Mouse (Mus musculus) C2C12 (cell line): ENCODE data around the gene Mrpl34. TPM values are rescaled to one million over a fixed set of nuclear protein-coding genes. Genes with fewer than 3 reads are reported as not detected.

Experiments used
- H3K27me3 ChIP-seq: one replicate; pipeline ENCODE4 v1.6.1; 2011; ENCODE audit not compliant: control insufficient read depth, insufficient read depth, insufficient read length
- H3K36me3 ChIP-seq: one replicate; pipeline ENCODE4 v1.6.1; 2011; ENCODE audit not compliant: control insufficient read depth, insufficient read depth
- H3K4me3 ChIP-seq: one replicate; pipeline ENCODE4 v1.5.1; 2011; ENCODE audit warnings: mild to moderate bottlenecking, control low read depth; ENCODE audit not compliant: poor library complexity, insufficient read depth, severe bottlenecking
- H3K79me2 ChIP-seq: one replicate; pipeline ENCODE4 v1.6.1; 2011; ENCODE audit not compliant: control insufficient read depth, insufficient read depth
- H3K79me3 ChIP-seq: one replicate; pipeline ENCODE4 v1.6.1; 2011; ENCODE audit warnings: low read depth, control low read depth
- H3ac ChIP-seq: one replicate; pipeline ENCODE3; 2011; ENCODE audit warnings: low read depth; ENCODE audit not compliant: control insufficient read depth, insufficient read length
- CEBPB ChIP-seq: IDR thresholded peaks from one replicate; pipeline ENCODE4 v1.6.1; 2011; ENCODE audit warnings: low read depth, mild to moderate bottlenecking, control low read depth, moderate library complexity
- CTCF ChIP-seq: IDR thresholded peaks from one replicate; pipeline ENCODE4 v1.5.1; 2011; ENCODE audit not compliant: control insufficient read depth, insufficient read depth, insufficient read length
- FOSL1 ChIP-seq: IDR thresholded peaks from one replicate; pipeline ENCODE4 v1.8.0; 2011; ENCODE audit warnings: mild to moderate bottlenecking, low read length; ENCODE audit not compliant: poor library complexity, insufficient read depth, severe bottlenecking
- MAX ChIP-seq: IDR thresholded peaks from one replicate; pipeline ENCODE4 v1.6.1; 2011; ENCODE audit warnings: mild to moderate bottlenecking, control low read depth
- MYOD1 ChIP-seq: IDR thresholded peaks from one replicate; pipeline ENCODE4 v1.6.1; 2011; ENCODE audit warnings: low read depth; ENCODE audit not compliant: control insufficient read depth, insufficient read length
- MYOG ChIP-seq: IDR thresholded peaks from one replicate; pipeline ENCODE4 v1.6.1; 2011; ENCODE audit not compliant: control insufficient read depth, insufficient read length; ENCODE audit errors: extremely low read depth
- USF1 ChIP-seq: IDR thresholded peaks from one replicate; pipeline ENCODE4 v1.6.1; 2011; ENCODE audit warnings: low read depth, mild to moderate bottlenecking, control low read depth, moderate library complexity
- polyA plus RNA-seq: library from polyadenylated mRNA; unstranded; fragments of >200 nt; fragmentation: generic; extraction: Trizol; gene quantifications from one replicate; pipeline ENCODE4 v1.2.1, GENCODE M21; 2012; ENCODE audit warnings: missing spikeins

Mrpl34 gene
- polyA plus RNA-seq, 1 experiment: 121 TPM

DNA sequence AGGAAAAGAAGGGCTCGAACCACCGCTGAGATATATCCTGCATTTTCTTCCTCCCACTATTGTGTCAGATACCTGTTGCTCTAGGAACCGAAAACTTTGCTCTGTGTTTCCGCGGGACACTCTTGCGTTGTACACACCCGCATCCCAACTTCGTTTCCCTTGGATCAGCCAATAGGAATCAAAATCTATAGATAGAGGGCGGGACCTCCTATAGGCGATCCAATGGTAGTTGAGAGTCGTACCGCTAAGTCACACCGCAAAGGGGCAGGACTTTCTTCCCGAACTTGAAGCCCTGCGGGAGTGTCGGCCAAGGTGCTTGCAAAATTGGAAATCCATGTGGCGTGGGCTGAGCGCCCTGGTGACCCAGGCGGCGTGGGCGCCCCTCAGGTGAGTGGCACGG, 23.7 kb downstream of the Mrpl34 start:
- H3K79me3 ChIP-seq: peaks cover 15% of the 10 kb centered on the region
- H3ac ChIP-seq: peak overlapping the region; percentile 83
- peaks cover 27% of the 10 kb centered on the region for H3K36me3 ChIP-seq
- no peaks in the 10 kb centered on the region for H3K27me3 ChIP-seq
- H3K79me2 ChIP-seq: peaks cover 48% of the 10 kb centered on the region
- TF ChIP-seq MYOD1: no peak
- no peak for TF ChIP-seq CTCF
- TF ChIP-seq FOSL1: no peak
- TF ChIP-seq MYOG: no peak
- no peak for TF ChIP-seq CEBPB
- TF ChIP-seq MAX: peak; percentile 72
- TF ChIP-seq USF1: no peak
- H3K4me3 ChIP-seq: peak overlapping the region; percentile 68

DNA sequence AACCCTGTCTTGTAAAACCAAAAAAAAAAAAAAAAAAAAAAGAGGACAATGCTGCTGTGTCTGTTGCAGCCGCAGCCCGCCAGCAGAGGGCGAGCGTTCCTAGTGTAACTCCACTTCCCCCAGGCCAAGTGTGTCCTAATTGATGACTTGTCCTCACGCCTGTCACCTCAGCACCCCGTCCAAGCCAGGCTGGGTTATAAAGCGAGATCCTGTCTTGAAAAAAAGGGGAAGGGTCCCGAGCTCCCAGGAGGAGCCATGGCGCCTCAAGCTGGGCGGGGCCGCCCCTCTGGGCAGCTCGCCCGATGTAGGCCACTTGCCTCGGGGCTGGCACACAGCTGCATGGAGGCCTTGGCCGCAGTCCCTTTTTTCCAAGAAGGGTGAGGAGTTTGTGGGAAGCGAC, 30.3 kb downstream of the Mrpl34 start:
- Histone ChIP-seq H3K79me3 (peaks cover under 1% of the 10 kb centered on the region), H3K36me3 (peaks cover 17% of the 10 kb centered on the region), H3K4me3 (no peak overlapping the region), H3K27me3 (no peaks in the 10 kb centered on the region), H3ac (no peak overlapping the region), H3K79me2 (peaks cover 8% of the 10 kb centered on the region)
- peak; percentile 38 for TF ChIP-seq CTCF
- TF ChIP-seq CEBPB: no peak
- TF ChIP-seq FOSL1: no peak
- TF ChIP-seq MAX: no peak
- no peak for TF ChIP-seq MYOG
- no peak for TF ChIP-seq MYOD1
- TF ChIP-seq USF1: no peak

DNA sequence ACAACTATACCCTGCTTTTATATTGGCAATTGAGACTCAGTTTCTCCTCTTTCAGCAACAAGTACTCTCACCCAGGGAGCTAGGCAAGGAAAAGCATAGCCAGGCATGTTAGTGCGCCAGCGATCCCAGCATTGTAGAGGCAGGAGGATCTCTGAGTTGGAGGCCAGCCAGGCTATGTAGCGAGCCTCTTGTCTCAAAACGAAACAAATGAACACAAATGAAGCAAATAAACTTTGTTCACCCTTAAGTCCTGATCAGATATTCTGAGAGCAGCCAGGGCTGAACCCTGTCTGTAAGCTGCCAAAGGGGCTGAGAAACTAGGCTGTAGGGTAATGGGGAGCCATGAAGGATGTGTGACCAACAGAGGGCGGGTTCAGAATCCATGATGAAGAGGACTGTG, 31.1 kb downstream of the Mrpl34 start:
- Histone ChIP-seq H3ac (no peak overlapping the region), H3K79me2 (no peaks in the 10 kb centered on the region), H3K36me3 (peaks cover 9% of the 10 kb centered on the region), H3K27me3 (no peaks in the 10 kb centered on the region), H3K79me3 (no peaks in the 10 kb centered on the region), H3K4me3 (no peak overlapping the region)
- TF ChIP-seq FOSL1: no peak
- no peak for TF ChIP-seq CEBPB
- no peak for TF ChIP-seq MAX
- TF ChIP-seq USF1: no peak
- TF ChIP-seq MYOG: no peak
- no peak for TF ChIP-seq CTCF
- no peak for TF ChIP-seq MYOD1

DNA sequence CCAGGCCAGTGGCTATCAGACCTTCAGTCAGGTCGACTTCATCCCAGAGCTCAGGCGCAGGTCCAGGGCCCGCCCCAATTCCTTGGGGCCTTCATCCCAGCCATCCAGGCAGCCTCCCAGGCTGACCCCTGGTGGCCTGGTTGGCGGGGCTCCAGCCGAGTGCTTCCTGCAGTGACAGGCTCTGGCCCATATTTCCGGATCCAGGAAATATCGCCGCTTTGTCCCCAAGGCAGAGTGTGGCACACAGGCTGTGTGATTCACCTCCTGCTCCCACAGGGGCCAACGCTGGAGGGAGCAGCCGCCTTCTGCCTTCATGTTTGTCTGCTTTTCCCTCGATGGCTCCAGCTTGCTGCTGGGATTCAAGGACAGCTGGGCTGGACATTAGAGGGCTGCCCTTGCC, 31.7 kb downstream of the Mrpl34 start:
- peak overlapping the region; percentile 42 for H3ac ChIP-seq
- no peaks in the 10 kb centered on the region for H3K27me3 ChIP-seq
- H3K79me2 ChIP-seq: no peaks in the 10 kb centered on the region
- no peak overlapping the region for H3K4me3 ChIP-seq
- H3K79me3 ChIP-seq: no peaks in the 10 kb centered on the region
- TF ChIP-seq MAX (no peak), CEBPB (no peak), MYOD1 (no peak), CTCF (no peak), USF1 (no peak), MYOG (no peak), FOSL1 (no peak)
- peaks cover 8% of the 10 kb centered on the region for H3K36me3 ChIP-seq

DNA sequence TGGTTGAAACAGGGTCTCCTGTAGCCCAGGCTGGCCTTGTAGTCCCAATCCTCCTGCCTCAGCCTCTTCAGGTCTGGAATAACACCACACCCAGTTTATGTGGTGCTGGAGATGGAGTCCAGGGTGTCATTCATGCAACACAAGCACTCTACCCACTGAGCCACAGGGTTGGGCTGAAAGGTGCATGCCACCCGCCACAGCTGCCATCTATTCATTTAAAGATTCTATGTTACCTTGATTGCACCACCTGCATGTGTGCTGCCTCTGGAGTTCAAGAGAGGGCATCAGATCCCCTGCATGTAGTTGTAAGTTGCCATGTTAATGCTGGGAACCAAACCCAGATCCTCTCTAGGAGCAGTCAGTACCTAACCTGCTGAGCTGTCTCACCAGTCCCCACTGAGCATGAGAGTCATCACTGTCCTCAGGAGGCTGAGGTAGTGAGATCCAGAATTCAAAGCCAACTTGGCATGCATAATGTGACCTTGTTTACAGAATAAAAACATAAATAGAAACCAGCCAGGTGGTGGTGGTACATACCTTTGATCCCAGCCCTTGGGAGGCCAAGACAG, 32.4 kb downstream of the Mrpl34 start:
- TF ChIP-seq CTCF (no peak), CEBPB (no peak), USF1 (no peak), MYOG (no peak), FOSL1 (no peak), MAX (no peak)
- H3K27me3 ChIP-seq: no peaks in the 10 kb centered on the region

DNA sequence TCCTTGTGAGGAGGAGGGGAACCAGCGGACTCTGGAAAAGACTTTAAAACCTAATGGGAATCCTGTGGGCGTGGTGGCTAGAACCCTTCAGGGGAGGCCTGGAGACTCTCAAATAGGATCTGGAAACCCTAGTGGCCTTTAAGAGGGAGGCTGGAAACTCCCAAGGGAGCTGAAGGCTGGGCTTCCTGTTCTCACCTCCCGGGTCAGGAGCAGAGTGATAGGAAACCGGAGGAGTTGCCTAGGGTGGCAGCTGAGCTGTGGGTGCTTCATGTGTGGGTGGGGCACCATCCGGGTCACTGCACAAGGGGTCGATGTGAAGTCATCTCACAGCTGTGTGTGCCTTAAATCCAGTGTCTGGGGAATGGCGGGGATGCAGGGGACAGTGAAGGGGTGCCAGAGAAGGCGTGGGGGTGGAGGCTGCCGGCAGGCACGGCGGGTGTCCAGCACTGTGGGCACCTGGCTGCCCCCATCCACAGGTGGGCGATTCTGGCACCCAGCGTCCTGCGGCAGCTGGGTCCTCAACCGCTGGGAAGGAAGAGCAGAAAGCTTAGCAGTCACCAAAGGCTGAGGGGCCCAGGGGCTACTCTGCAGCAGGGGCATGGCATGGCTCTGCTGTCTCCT, 33.2 kb downstream of the Mrpl34 start:
- H3K27me3 ChIP-seq: no peaks in the 10 kb centered on the region
- no peaks in the 10 kb centered on the region for H3K36me3 ChIP-seq
- H3K79me3 ChIP-seq: no peaks in the 10 kb centered on the region
- no peak overlapping the region for H3ac ChIP-seq
- no peaks in the 10 kb centered on the region for H3K79me2 ChIP-seq
- TF ChIP-seq MYOD1 (no peak), USF1 (no peak), CEBPB (no peak), FOSL1 (no peak), MAX (no peak), MYOG (no peak), CTCF (no peak)
- no peak overlapping the region for H3K4me3 ChIP-seq

More for the DNA sequence above, 32.4 kb downstream of the Mrpl34 start:
- Histone ChIP-seq H3K79me2 (no peaks in the 10 kb centered on the region), H3K79me3 (no peaks in the 10 kb centered on the region), H3K36me3 (peaks cover 5% of the 10 kb centered on the region), H3ac (no peak overlapping the region), H3K4me3 (no peak overlapping the region)
